Mouse (Mus musculus) cerebellum, adult 9-11 months (tissue): ENCODE results near the gene Scamp5.
"Not testable (repeated sequence)": the region's sequence is repeated elsewhere in the genome, so short reads cannot be mapped to it uniquely, and the experiment has no call there.

ENCODE experiments used
- DNase-seq: peaks from one replicate; pipeline ENCODE4 v3.0.0; 2022

Scamp5 gene

GRCm38 (mm10) chr9:57449715-57450114 is 18.1 kb downstream of the Scamp5 start:
- no peak for DNase-seq

GRCm38 (mm10) chr9:57440620-57441019 is 27.2 kb downstream of the Scamp5 start:
- DNase-seq: no peak

GRCm38 (mm10) chr9:57439522-57440295 is 28.2 kb downstream of the Scamp5 start, which contains the start of gene Ppcdc:
Gene Ppcdc, minus strand, starts transcription at chr9:57440124.
- peak; percentile 94 for DNase-seq

- no peak for DNase-seq
These were observed 28.8 kb downstream of the Scamp5 start for GRCm38 (mm10) chr9:57439083-57439482.

GRCm38 (mm10) chr9:57437896-57438614 is 29.8 kb downstream of the Scamp5 start:
- DNase-seq: no peak

GRCm38 (mm10) chr9:57436166-57436565 is 31.7 kb downstream of the Scamp5 start:
- DNase-seq: no peak

GRCm38 (mm10) chr9:57434405-57435165 is 33.3 kb downstream of the Scamp5 start:
- DNase-seq: no peak

GRCm38 (mm10) chr9:57433097-57434032 is 34.5 kb downstream of the Scamp5 start:
- peak; percentile 84 for DNase-seq

- no peak for DNase-seq
These were observed 35.4 kb downstream of the Scamp5 start for GRCm38 (mm10) chr9:57432480-57432879.

GRCm38 (mm10) chr9:57431202-57431601 is 36.7 kb downstream of the Scamp5 start:
- no peak for DNase-seq

- DNase-seq: no peak
These were observed 39.5 kb downstream of the Scamp5 start for GRCm38 (mm10) chr9:57428391-57428790.

GRCm38 (mm10) chr9:57427937-57428336 is 39.9 kb downstream of the Scamp5 start:
- no peak for DNase-seq

- not testable (repeated sequence) for DNase-seq
These were observed 40.7 kb downstream of the Scamp5 start for GRCm38 (mm10) chr9:57427123-57427522.

- no peak for DNase-seq
These were observed 42.7 kb downstream of the Scamp5 start for GRCm38 (mm10) chr9:57425116-57425515.

GRCm38 (mm10) chr9:57424066-57424465 is 43.8 kb downstream of the Scamp5 start:
- no peak for DNase-seq

- no peak for DNase-seq
These were observed 46.2 kb downstream of the Scamp5 start for GRCm38 (mm10) chr9:57421688-57422111.

GRCm38 (mm10) chr9:57421121-57421571 is 46.7 kb downstream of the Scamp5 start:
- DNase-seq: no peak

- peak; percentile 70 for DNase-seq
These were observed 47.3 kb downstream of the Scamp5 start for GRCm38 (mm10) chr9:57420321-57421120.

GRCm38 (mm10) chr9:57419521-57420267 is 48.2 kb downstream of the Scamp5 start:
- DNase-seq: no peak

- DNase-seq: peak; percentile 94
These were observed 50.5 kb downstream of the Scamp5 start for GRCm38 (mm10) chr9:57417341-57417740.
